Mouse (Mus musculus) c-Kit-positive CD71-positive TER-119-positive erythroid progenitor cells, embryonic 14.5 days (primary cell): ENCODE data around the gene Pbx2.

Source experiments
- DNase-seq: peaks from one replicate; pipeline ENCODE4 v3.0.0-alpha.2; 2013; ENCODE audit warnings: low spot score

Gene Pbx2

DNA sequence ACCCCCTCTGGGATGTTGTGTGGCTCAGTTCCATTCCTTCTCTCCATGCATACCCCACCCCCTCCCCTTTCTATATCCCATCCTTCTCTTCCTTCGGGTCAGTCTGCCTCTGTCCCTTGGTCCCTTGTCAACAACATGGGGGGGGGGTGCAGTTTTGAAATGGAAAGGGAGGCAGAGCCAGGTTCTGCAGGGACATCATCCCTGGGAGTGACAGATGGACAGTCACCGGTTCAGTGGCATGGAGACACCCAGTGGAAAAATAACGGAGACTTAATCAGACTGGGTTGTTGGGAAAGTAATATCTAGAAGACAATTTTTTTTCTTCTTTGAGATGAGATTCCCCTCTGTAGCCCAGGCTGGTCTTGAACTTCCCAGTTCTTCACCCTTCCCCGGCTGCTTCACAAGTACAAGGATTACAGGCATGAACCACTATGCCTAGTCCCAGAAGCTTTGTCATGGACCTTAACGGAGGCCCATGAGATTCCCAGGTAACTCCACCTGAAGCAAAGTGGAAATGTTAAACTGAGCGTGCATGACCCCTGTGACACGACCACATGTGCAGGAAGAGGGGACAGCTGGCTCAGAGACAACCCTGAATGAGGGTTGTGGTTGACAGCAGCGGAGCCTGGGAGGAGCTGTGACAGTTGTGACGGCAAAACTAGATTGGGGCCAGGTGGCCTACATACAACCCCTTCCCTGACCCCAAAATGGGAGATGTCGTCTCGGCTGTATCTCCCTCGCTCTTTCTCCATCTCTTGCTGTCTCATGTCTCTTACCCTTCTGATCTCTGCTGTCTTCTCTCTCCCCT lies 38.9 kb downstream of the Pbx2 start:
- no peak for DNase-seq

DNA sequence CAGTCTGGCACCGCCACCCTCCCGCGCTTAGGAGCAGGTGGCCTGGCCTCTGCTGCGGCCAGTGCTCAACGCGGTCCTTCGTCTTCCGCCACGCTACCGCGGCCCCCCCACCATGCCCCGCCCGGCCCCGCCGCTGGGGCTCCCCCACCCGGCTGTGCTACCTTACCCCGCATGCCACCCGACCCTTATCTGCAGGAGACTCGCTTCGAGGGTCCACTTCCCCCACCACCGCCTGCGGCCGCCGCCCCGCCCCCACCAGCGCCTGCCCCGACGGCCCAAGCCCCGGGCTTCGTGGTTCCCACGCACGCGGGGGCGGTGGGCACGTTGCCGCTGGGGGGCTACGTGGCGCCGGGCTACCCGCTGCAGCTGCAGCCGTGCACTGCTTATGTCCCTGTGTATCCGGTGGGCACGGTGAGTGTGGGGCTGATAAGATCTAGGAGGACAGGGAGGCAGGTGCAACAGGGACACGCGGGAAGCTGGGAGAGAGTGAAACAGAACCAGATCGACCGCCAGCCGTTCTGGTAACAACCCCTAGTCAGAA lies 39.8 kb downstream of the Pbx2 start:
- DNase-seq, result no peak

DNA sequence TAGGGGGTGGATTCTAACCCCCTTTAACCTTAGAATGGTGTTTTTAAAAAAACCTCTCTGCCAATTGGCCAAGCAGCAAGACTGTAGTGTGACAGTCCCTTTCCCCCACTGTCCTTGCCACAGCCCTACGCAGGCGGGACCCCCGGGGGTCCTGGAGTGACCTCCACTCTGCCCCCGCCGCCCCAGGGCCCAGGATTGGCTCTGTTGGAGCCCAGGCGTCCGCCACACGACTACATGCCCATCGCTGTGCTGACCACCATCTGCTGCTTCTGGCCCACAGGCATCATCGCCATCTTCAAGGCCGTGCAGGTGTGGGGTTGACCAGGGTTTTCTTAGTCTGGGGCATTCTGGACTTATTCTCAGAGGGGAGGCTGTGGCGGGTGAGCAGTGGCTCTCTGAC lies 40.6 kb downstream of the Pbx2 start:
- DNase-seq, result no peak

DNA sequence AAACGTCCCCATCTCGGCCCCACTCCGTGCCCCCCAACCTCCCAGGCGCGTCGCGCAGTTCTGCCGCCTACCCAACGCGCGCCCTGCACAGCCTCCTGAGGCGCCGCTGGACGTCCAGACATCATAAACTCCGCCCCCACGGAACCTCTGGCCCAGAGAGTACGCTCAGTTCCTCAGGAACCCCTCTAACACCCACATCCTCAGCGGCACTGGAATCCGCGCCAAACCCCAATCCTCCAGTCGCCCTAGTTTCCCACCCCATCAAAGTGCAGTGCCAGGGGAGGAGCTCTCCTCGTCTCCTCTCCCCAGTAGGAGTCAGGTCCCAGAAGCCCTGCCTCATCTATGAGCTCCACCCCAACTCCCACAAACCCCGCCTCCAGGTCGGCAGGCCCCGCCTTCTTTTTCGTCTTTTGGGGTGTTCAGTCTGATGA lies 41.2 kb downstream of the Pbx2 start:
- DNase-seq, result peak; percentile 61

DNA sequence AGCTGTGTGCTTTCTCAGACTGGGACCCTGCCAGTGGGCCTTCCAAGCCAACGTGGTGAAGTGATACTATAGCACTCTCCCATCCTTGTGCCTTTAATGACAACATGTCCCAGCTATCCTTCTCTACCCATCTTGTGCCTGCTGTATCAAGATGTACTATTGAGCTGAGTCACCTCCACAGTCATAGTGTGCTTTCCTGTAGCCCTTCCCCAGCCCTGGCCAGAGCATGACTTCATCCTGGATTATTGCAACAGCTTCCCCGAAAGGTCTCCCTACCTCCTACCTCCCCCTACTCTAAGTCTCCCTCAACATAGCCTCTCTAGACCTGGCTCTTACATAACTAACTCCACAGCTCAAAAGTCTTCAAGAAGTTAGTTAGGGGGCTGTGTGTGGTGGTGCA lies 44.6 kb downstream of the Pbx2 start:
- DNase-seq, result no peak

DNA sequence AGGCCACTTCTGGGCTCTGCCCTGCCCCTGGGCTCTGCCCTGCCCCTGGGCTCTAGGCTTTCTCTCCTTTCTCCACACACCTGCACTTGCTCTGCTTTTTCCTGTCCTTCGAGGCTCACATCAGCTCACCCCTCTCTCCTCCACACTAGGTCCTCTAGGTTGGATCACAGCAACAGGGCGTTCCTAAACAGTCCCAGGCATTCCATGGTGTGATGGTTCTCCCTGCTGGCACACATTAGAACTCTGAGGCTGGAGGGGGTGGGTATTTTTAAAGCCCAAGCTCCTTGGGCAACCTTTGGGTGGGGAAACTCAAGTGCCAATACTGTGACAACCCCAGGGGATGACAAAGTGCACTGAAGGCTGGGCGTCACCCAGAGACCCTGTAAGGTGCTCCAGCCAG lies 46.4 kb downstream of the Pbx2 start:
- DNase-seq, result no peak

DNA sequence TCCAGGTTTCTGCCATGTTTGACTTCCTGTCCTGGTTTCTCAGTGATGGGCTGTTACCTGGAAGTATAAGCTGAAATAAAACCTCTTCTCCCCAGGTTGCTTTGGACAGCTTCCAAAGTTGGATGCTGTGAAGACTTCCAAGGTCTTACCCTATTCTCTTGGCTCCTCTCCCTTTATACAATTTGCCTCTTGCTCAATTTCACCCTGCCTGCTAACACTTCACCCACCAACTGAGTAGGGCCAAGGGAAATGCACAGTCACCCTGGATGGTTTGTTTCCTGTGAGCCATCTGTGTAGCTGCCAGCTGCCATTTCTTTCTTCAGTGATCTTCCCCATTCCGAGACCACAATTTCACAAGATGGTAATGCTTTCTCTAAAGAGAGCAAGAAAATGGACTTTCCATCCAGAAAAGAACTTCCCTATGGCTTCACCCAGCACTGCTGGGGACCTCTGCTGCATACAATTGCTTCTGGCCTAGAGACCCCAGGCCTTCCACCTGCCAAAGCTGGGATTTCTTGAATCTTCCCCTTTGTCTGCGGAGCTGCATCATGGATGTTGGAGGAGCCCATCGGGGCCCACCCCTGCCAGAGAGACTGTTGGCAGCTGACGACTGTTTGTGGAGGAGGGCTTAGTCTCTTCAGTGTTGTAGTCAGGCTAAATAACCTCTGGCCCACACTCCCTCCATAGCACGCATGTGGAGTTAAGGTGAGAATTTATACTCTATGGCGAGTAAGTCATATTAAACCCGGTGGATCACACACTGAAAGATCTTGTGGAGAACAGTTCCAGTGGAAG lies 48.6 kb downstream of the Pbx2 start:
- DNase-seq, result no peak

DNA sequence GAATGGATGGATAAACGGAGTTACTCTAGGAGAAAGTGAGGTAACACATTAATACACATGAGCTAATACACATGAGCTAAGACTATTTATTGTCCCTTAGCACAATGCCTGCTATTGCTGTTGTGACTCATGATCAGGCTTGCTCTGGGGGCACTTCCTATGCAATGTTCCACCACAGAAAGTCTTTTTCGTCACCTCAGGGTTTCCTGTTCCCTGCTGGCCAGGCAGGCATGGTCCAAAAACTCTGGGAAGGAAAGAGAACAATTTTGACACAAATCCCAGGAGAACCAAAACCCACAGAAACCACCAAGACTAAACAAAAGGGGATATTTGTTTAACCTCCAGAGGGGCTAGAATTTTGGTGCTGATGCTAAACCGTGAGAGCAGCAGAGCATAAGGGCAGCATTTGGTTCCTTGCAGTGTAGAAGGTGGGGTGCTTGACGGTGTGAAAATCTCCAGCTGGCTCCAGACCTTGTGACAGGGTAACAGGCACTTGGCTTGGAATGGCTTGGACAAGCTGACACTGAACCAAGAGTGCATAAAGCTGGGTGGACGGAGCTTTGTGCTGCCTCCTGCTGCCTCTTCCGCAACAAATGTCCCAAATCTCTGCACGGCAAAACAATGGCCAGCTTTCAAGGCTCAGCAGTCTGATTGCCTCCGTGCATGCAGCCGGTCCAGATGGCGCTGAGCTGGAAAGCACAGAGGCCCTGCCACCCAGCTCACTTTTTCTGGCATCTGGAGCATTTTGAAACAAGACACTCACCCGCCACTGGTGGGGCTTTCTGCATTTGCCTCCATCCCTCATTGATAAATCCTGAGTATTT lies 49.9 kb downstream of the Pbx2 start:
- DNase-seq, result no peak

DNA sequence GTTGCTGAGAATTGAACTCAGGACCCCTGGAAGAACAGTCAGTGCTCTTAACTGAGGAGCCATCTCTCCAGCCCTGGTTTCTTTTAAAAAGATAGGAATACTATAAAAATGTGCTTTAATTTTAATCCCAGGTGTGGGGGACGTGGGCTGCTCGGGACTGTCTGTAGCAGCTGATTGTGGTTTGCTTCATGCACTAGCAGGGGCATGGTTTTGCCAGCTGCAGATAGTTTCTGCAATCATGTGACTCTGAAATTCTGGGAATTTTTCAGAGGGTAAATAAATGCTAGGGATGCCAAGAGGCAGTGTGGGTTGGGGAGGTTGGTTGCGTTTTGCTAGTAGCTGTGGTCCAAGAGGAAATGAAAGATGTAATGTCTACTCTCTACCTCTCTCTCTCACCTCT lies 50.9 kb downstream of the Pbx2 start:
- no peak for DNase-seq

DNA sequence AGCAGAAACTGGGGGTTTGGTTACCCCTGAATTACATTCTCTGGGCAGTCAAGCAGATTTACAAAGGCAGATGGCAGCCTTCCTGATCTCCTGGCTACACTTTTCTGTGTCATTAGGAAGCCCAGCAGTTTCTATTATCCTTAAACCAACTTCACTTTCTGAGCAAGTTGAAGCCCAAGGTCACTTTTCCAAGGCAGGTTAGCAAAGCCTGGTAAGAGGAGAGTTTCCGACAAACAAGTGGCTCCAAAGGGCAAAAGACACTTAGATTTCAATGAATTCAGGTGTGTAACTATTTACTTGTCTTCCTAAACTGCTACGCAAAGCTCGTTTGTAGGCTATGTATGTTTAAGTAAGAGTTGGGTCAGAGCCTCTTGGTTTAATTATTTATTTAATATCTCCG lies 52.3 kb downstream of the Pbx2 start:
- DNase-seq, result no peak

DNA sequence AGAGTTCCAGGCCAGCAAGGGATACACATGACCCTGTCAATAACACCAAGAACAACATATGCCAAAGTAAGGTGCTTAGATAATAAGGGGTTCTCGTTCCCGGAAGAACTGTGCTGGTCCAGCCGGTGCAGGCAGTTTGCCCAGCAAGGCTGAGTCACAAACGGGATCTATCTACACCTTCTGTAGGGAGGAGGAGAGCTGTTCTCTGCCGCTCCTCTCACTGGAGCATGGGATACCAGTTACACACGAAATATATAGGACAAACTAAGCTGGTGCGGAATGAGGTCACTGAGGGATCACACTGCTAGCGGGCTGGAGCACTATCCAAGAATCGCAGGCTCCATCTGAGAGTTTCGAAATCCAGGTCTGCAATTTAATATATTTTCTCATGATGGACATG lies 52.9 kb downstream of the Pbx2 start:
- DNase-seq, result no peak

DNA sequence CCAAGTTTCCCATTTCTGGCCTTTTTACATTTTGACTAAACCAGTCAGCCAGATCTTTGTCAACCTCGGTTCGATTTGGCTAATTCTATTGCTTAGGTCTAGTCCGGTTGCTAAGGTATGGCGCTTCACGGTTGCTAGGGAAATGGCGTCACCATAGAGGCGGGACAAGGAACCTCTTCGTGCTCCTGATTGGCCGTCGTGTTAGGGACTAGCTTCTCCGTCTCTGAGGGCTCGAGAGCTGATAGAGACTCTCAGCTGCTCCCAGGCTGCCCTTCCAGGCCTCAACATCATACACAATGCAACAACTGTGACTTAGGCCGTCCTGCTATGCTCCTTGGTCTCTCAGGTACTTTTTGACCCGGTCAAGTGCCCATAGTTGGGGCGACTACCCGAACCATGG lies 53.5 kb downstream of the Pbx2 start, which contains the start of gene Fkbpl:
Gene Fkbpl (plus strand): TSS at position 157 of the 400 bp plus-strand sequence.
- peak; percentile 97 for DNase-seq

DNA sequence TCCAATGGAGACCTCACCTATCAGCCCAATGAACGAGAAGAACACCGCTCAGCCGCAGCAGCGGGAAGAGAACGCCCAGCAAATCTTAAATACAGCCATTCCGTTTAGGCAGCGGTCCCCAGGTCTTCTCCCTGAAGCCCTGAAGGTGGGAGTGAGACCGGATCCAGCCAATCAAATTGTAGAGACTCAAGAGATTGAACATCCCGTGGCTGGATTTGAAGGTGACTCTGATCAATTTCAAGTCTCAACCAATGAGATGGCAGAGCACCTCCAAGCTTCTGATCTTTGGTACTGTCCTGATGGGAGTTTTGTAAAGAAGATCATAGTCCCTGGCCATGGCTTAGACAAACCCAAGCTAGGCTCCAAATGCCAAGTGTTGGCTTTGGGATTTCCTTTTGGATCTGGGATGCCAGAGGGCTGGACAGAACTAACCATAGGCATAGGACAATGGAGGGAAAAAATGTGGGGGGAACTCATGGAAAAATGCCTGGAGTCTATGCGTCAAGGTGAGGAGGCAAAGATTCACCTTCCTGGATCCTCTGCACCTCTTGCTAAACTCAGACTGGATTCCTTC lies 54.3 kb downstream of the Pbx2 start:
- DNase-seq, result peak; percentile 33

DNA sequence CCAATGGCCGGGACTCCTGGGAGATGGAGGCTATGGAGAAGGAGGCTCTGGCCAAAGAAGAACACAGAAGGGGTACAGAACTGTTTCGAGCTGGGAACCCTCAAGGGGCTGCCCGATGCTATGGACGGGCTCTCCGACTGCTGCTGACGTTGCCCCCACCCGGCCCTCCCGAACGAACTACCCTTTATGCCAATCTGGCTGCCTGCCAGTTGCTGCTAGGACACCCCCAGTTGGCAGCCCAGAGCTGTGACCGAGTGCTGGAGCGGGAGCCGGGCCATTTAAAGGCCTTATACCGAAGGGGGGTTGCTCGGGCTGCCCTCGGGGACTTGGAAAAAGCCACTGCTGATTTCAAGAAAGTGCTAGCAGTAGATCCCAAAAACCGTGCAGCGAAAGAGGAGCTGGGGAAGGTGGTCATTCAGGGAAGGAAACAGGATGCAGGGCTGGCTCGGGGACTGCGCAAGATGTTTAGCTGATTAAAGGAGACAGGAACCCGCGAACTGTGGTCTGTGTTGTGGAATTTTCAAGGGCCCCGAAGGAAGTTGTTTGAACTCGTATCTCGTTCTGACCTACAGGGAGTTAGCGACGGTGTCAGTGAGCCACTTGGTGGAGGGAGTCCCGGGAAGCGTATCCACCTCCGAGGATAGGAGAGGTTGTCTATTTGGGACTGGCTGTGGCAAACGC lies 54.9 kb downstream of the Pbx2 start:
- no peak for DNase-seq
